Mouse (Mus musculus) kidney, adult 2 months (tissue): Measurements from ENCODE around the gene Ttll1. TPM values are rescaled to one million over a fixed set of nuclear protein-coding genes. Genes with fewer than 3 reads are reported as not detected.

Source experiments
- DNase-seq: peaks from one replicate; pipeline ENCODE4 v3.0.0; 2021
- H3K27ac ChIP-seq: fragments of 200-500 bp; 2 replicates; pipeline ENCODE4 v1.5.1; 2012; ENCODE audit warnings: low read depth, low read length, control low read depth, inconsistent platforms; ENCODE audit not compliant: insufficient read depth
- H3K27me3 ChIP-seq: fragments of 200-500 bp; replicated peaks from 2 replicates; pipeline ENCODE4 v1.6.1; 2012; ENCODE audit warnings: mild to moderate bottlenecking, moderate library complexity, low read length, inconsistent platforms; ENCODE audit not compliant: control insufficient read depth, insufficient read depth
- H3K36me3 ChIP-seq: fragments of 200-500 bp; 2 replicates; pipeline ENCODE4 v1.6.1; 2012; ENCODE audit warnings: mild to moderate bottlenecking, moderate library complexity, low read length, inconsistent platforms; ENCODE audit not compliant: control insufficient read depth, insufficient read depth
- H3K4me1 ChIP-seq: fragments of 200-500 bp; 2 replicates; pipeline ENCODE4 v1.6.1; 2011; ENCODE audit warnings: low read length; ENCODE audit not compliant: control insufficient read depth, insufficient read depth
- H3K4me3 ChIP-seq: fragments of 200-500 bp; 2 replicates; pipeline ENCODE4 v1.5.1; 2011; ENCODE audit warnings: mild to moderate bottlenecking, low read depth, low read length, control low read depth; ENCODE audit not compliant: insufficient read depth
- CTCF ChIP-seq: fragments of 200-500 bp; conservative IDR thresholded peaks from 2 replicates; pipeline ENCODE4 v1.5.1; 2011; ENCODE audit warnings: low read depth, mild to moderate bottlenecking, control low read depth, low read length, moderate library complexity, mixed read lengths; ENCODE audit not compliant: insufficient read depth, insufficient read length
- POLR2A ChIP-seq: fragments of 200-500 bp; IDR thresholded peaks from one replicate; pipeline ENCODE4 v1.6.1; 2011; ENCODE audit warnings: low read depth, low read length, control low read depth
- WGBS: fragments of 180-500 bp; shearing (Covaris S2); methylation state at CpG from one replicate; pipeline ENCODE4 v1.1.7; 2018; 5-methylcytosine and 5-hydroxymethylcytosine counted together
- polyA plus RNA-seq: library from polyadenylated mRNA; depleted of rRNA; stranded (reverse); fragments of >200 nt; gene quantifications from 2 replicates; pipeline ENCODE4 v1.2.3, GENCODE M21; 2012; rRNA removed

The Ttll1 gene
- polyA plus RNA-seq, 1 experiment = 11.1 TPM

- peak; percentile 92 for DNase-seq
- H3K36me3 ChIP-seq = no peaks in the 10 kb centered on the region
- H3K27ac ChIP-seq = peak overlapping the region; percentile 34
- WGBS = 29% methylated on average over 6 of the region's 6 CpGs
- H3K4me1 ChIP-seq = peaks cover 58% of the 10 kb centered on the region
- TF ChIP-seq POLR2A = no peak
- no peak for TF ChIP-seq CTCF
- H3K27me3 ChIP-seq = no peaks in the 10 kb centered on the region
- H3K4me3 ChIP-seq = no peak overlapping the region
Observed at GRCm38 (mm10) chr15:83444425-83444824, 66.3 kb downstream of the Ttll1 start.

- peaks cover 46% of the 10 kb centered on the region for H3K4me1 ChIP-seq
- no peaks in the 10 kb centered on the region for H3K36me3 ChIP-seq
- peak overlapping the region; percentile 60 for H3K27ac ChIP-seq
- peak; percentile 65 for DNase-seq
- no peak overlapping the region for H3K4me3 ChIP-seq
- H3K27me3 ChIP-seq = no peaks in the 10 kb centered on the region
- TF ChIP-seq POLR2A (no peak), CTCF (no peak)
- 44% methylated on average over 4 of the region's 4 CpGs for WGBS
Observed at GRCm38 (mm10) chr15:83442495-83443037, 68.1 kb downstream of the Ttll1 start.

GRCm38 (mm10) chr15:83440726-83441125, 70.0 kb downstream of the Ttll1 start:
- Histone ChIP-seq H3K36me3 (no peaks in the 10 kb centered on the region), H3K27me3 (no peaks in the 10 kb centered on the region), H3K4me3 (no peak overlapping the region), H3K27ac (peak overlapping the region; percentile 36), H3K4me1 (peaks cover 44% of the 10 kb centered on the region)
- no peak for DNase-seq
- TF ChIP-seq POLR2A (no peak), CTCF (no peak)
- WGBS = 28% methylated on average over 5 of the region's 5 CpGs

- Histone ChIP-seq H3K27ac (no peak overlapping the region), H3K36me3 (no peaks in the 10 kb centered on the region), H3K4me3 (no peak overlapping the region), H3K27me3 (no peaks in the 10 kb centered on the region), H3K4me1 (peaks cover 43% of the 10 kb centered on the region)
- 84% methylated on average over 9 of the region's 9 CpGs for WGBS
- DNase-seq = no peak
- no peak for TF ChIP-seq POLR2A
- TF ChIP-seq CTCF = no peak
Observed at GRCm38 (mm10) chr15:83436541-83436940, 74.2 kb downstream of the Ttll1 start.

- 64% methylated on average over 8 of the region's 8 CpGs for WGBS
- Histone ChIP-seq H3K4me1 (peaks cover 39% of the 10 kb centered on the region), H3K4me3 (no peak overlapping the region), H3K36me3 (no peaks in the 10 kb centered on the region), H3K27ac (no peak overlapping the region), H3K27me3 (no peaks in the 10 kb centered on the region)
- TF ChIP-seq POLR2A (no peak), CTCF (no peak)
- peak; percentile 54 for DNase-seq
Observed at GRCm38 (mm10) chr15:83435324-83436090, 75.2 kb downstream of the Ttll1 start.

GRCm38 (mm10) chr15:83434692-83435091, 76.0 kb downstream of the Ttll1 start:
- H3K27me3 ChIP-seq = no peaks in the 10 kb centered on the region
- peak overlapping the region; percentile 51 for H3K27ac ChIP-seq

More at GRCm38 (mm10) chr15:83434692-83435091, 76.0 kb downstream of the Ttll1 start:
- peaks cover 42% of the 10 kb centered on the region for H3K4me1 ChIP-seq
- DNase-seq = no peak
- H3K36me3 ChIP-seq = no peaks in the 10 kb centered on the region
- 44% methylated on average over 4 of the region's 4 CpGs for WGBS
- no peak overlapping the region for H3K4me3 ChIP-seq
- TF ChIP-seq POLR2A (no peak), CTCF (no peak)

Other genes starting within 250 kb of the Ttll1 start
- gene Arfgap3, start 160.6 kb downstream of the Ttll1 start, polyA plus RNA-seq = 21.4 and 26.5 TPM in 2 replicates
- 116 and 126 TPM in 2 replicates for gene Pacsin2, start 46.3 kb downstream of the Ttll1 start, polyA plus RNA-seq
- gene Bik, start 16.0 kb upstream of the Ttll1 start, polyA plus RNA-seq = 18.9 and 20.8 TPM in 2 replicates
- gene Tspo, start 52.7 kb upstream of the Ttll1 start, polyA plus RNA-seq = 402 and 410 TPM in 2 replicates
- gene Mcat, start 52.9 kb upstream of the Ttll1 start, polyA plus RNA-seq = 31.8 and 34.3 TPM in 2 replicates
- gene Ttll12, start 84.3 kb upstream of the Ttll1 start, polyA plus RNA-seq = 18.0 and 20.5 TPM in 2 replicates
- gene Scube1, start 214.1 kb upstream of the Ttll1 start, polyA plus RNA-seq = 3.5 TPM in 2 replicates